Mouse (Mus musculus): Measurements from ENCODE around the gene Lifr. TPM values are rescaled to one million over a fixed set of nuclear protein-coding genes. Genes with fewer than 3 reads are reported as not detected.

Gene Lifr
- polyA plus RNA-seq, 1 experiment: 19.9 TPM

GRCm38 (mm10) chr15:7144542-7144941 is 54.1 kb downstream of the Lifr start:
- Histone ChIP-seq H3K27ac (ENCODE audit: insufficient read depth, low read length) (no peak overlapping the region), H3K27me3 (ENCODE audit: control insufficient read depth, insufficient read depth, low read length) (peaks cover 7% of the 10 kb centered on the region; the same call in 1 of the 2 replicates), H3K4me3 (replicated peaks; ENCODE audit: insufficient read depth, low read depth, low read length) (no peak overlapping the region), H3K4me1 (ENCODE audit: control insufficient read depth, insufficient read depth, low read length) (0 out of 2 replicates have a peak, but pooled peaks cover 4% of the 10 kb centered on the region)
- 38% methylated on average over 3 of the region's 3 CpGs for WGBS
- TF ChIP-seq CTCF (IDR thresholded peaks at IDR 0.05; ENCODE audit: borderline replicate concordance, insufficient read depth, low read depth, low read length) (no peak), POLR2A (IDR thresholded peaks at IDR 0.05; ENCODE audit: borderline replicate concordance, insufficient read depth, low read length) (no peak)
- no peak for DNase-seq

DNA sequence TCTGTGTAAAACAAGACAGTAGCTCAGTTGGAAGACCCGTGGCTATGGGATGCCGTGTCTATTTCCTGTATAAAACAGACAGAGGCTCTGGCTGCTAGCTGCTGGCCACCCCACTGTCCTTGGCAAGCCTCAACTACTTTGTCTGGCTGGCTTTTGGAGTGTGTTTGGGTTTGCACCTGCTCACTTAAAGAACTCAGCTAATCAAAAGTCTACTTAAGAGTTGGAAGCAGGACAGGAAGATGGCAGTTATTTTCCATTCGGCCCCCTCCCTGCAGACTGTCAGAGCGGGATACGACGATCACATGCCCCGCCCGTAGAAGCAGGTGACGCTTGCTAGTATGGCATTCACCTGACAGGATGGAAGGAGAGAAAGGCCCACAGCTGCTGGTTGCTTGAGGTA is 54.5 kb downstream of the Lifr start:
- WGBS: 10% methylated on average over 9 of the region's 9 CpGs
- TF ChIP-seq POLR2A (IDR thresholded peaks at IDR 0.05; ENCODE audit: borderline replicate concordance, insufficient read depth, low read length) (no peak), CTCF (IDR thresholded peaks at IDR 0.05; ENCODE audit: borderline replicate concordance, insufficient read depth, low read depth, low read length) (no peak)
- H3K27me3 ChIP-seq (ENCODE audit: control insufficient read depth, insufficient read depth, low read length): peaks cover 7% of the 10 kb centered on the region; the same call in 1 of the 2 replicates
- DNase-seq: no peak
- no peak overlapping the region for H3K27ac ChIP-seq (ENCODE audit: insufficient read depth, low read length)
- 0 out of 2 replicates have a peak, but pooled peaks cover 4% of the 10 kb centered on the region for H3K4me1 ChIP-seq (ENCODE audit: control insufficient read depth, insufficient read depth, low read length)
- no peak overlapping the region for H3K4me3 ChIP-seq (replicated peaks; ENCODE audit: insufficient read depth, low read depth, low read length)

- DNase-seq: no peak
- Histone ChIP-seq H3K27me3 (ENCODE audit: control insufficient read depth, insufficient read depth, low read length) (peaks cover 7% of the 10 kb centered on the region; the same call in 1 of the 2 replicates), H3K4me1 (ENCODE audit: control insufficient read depth, insufficient read depth, low read length) (0 out of 2 replicates have a peak, but pooled peaks cover 4% of the 10 kb centered on the region), H3K4me3 (replicated peaks; ENCODE audit: insufficient read depth, low read depth, low read length) (no peak overlapping the region), H3K27ac (ENCODE audit: insufficient read depth, low read length) (no peak overlapping the region)
- TF ChIP-seq CTCF (IDR thresholded peaks at IDR 0.05; ENCODE audit: borderline replicate concordance, insufficient read depth, low read depth, low read length) (no peak), POLR2A (IDR thresholded peaks at IDR 0.05; ENCODE audit: borderline replicate concordance, insufficient read depth, low read length) (no peak)
- 24% methylated on average over 5 of the region's 5 CpGs for WGBS
Measured at GRCm38 (mm10) chr15:7145555-7145954, 55.1 kb downstream of the Lifr start.

DNA sequence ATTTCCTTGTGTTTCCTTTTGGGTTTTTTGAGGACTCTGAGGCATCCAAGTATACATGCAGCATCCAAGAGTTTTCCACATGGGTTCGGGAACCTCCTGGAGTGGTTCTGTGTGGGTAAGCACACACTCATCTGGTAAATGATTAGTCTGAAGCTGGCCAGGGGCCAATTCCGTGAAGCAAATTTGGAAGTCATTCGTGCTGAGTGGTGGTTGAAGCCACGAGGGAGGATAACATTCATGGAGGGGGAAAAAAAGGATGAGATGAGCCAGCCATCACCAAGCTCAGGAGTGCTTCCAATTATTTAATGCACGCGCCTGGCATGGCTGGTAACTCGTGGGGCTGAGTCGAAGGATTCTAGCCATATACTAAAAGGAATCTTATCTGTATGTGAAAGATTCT is 56.1 kb downstream of the Lifr start:
- WGBS: 28% methylated on average over 8 of the region's 8 CpGs
- no peak overlapping the region for H3K4me3 ChIP-seq (replicated peaks; ENCODE audit: insufficient read depth, low read depth, low read length)
- no peak overlapping the region for H3K27ac ChIP-seq (ENCODE audit: insufficient read depth, low read length)
- TF ChIP-seq CTCF (IDR thresholded peaks at IDR 0.05; ENCODE audit: borderline replicate concordance, insufficient read depth, low read depth, low read length): no peak
- TF ChIP-seq POLR2A (IDR thresholded peaks at IDR 0.05; ENCODE audit: borderline replicate concordance, insufficient read depth, low read length): no peak
- no peak for DNase-seq
- H3K27me3 ChIP-seq (ENCODE audit: control insufficient read depth, insufficient read depth, low read length): peaks cover 7% of the 10 kb centered on the region; the same call in 1 of the 2 replicates
- H3K4me1 ChIP-seq (ENCODE audit: control insufficient read depth, insufficient read depth, low read length): 0 out of 2 replicates have a peak, but pooled peaks cover 4% of the 10 kb centered on the region

GRCm38 (mm10) chr15:7149796-7150195 is 59.4 kb downstream of the Lifr start:
- no peak for DNase-seq
- Histone ChIP-seq H3K27ac (ENCODE audit: insufficient read depth, low read length) (no peak overlapping the region), H3K4me3 (replicated peaks; ENCODE audit: insufficient read depth, low read depth, low read length) (no peak overlapping the region), H3K27me3 (ENCODE audit: control insufficient read depth, insufficient read depth, low read length) (peaks cover 6% of the 10 kb centered on the region; the same call in 1 of the 2 replicates), H3K4me1 (ENCODE audit: control insufficient read depth, insufficient read depth, low read length) (peaks cover 8% of the 10 kb centered on the region)
- WGBS: 95% methylated on average over 18 of the region's 18 CpGs
- TF ChIP-seq CTCF (IDR thresholded peaks at IDR 0.05; ENCODE audit: borderline replicate concordance, insufficient read depth, low read depth, low read length) (no peak), POLR2A (IDR thresholded peaks at IDR 0.05; ENCODE audit: borderline replicate concordance, insufficient read depth, low read length) (no peak)

DNA sequence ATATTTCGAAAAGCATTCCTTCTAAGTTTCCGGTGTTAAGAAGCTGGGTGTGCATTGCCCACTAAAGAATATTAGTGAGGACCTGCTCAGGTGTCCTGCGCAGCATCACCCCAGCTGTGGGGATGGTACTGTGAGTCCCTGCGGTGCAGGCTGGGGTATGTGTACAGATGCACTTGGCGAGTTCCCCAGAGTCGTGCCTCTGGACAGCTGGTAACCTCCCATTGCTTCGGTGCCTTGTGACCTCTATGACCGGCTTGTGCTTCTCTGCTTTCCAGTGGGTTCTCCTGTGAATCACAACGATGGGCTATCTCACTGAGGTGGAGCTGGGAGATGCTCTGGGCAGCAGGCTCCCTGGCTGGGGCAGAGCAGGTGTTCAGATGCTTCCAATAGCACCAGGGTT is 60.2 kb downstream of the Lifr start:
- WGBS: 81% methylated on average over 9 of the region's 9 CpGs
- peaks cover 2% of the 10 kb centered on the region; the same call in 1 of the 2 replicates for H3K27me3 ChIP-seq (ENCODE audit: control insufficient read depth, insufficient read depth, low read length)
- peaks cover 4% of the 10 kb centered on the region for H3K4me1 ChIP-seq (ENCODE audit: control insufficient read depth, insufficient read depth, low read length)
- no peak overlapping the region for H3K27ac ChIP-seq (ENCODE audit: insufficient read depth, low read length)
- no peak for DNase-seq
- no peak overlapping the region for H3K4me3 ChIP-seq (replicated peaks; ENCODE audit: insufficient read depth, low read depth, low read length)
- no peak for TF ChIP-seq POLR2A (IDR thresholded peaks at IDR 0.05; ENCODE audit: borderline replicate concordance, insufficient read depth, low read length)
- no peak for TF ChIP-seq CTCF (IDR thresholded peaks at IDR 0.05; ENCODE audit: borderline replicate concordance, insufficient read depth, low read depth, low read length)

GRCm38 (mm10) chr15:7152116-7152760 is 61.8 kb downstream of the Lifr start:
- H3K27ac ChIP-seq (ENCODE audit: insufficient read depth, low read length): no peak overlapping the region
- WGBS: 37% methylated on average over 10 of the region's 10 CpGs
- H3K4me3 ChIP-seq (replicated peaks; ENCODE audit: insufficient read depth, low read depth, low read length): no peak overlapping the region
- H3K4me1 ChIP-seq (ENCODE audit: control insufficient read depth, insufficient read depth, low read length): peaks cover 4% of the 10 kb centered on the region
- TF ChIP-seq POLR2A (IDR thresholded peaks at IDR 0.05; ENCODE audit: borderline replicate concordance, insufficient read depth, low read length): no peak
- no peak for TF ChIP-seq CTCF (IDR thresholded peaks at IDR 0.05; ENCODE audit: borderline replicate concordance, insufficient read depth, low read depth, low read length)
- no peaks in the 10 kb centered on the region for H3K27me3 ChIP-seq (ENCODE audit: control insufficient read depth, insufficient read depth, low read length)
- no peak for DNase-seq
